Mouse (Mus musculus) ES-E14 (cell line): ENCODE results near the gene Fkbpl. TPM values are rescaled to one million over a fixed set of nuclear protein-coding genes. Genes with fewer than 3 reads are reported as not detected.

Source experiments
- DNase-seq: peaks from one replicate; pipeline ENCODE4 v3.0.0-alpha.2; 2013; ENCODE audit warnings: low read depth, low spot score
- H3K27ac ChIP-seq: 2 replicates; pipeline ENCODE4 v1.5.1; 2012; ENCODE audit warnings: low read depth, mild to moderate bottlenecking, low read length, moderate library complexity, mixed read lengths; ENCODE audit not compliant: poor library complexity, insufficient read depth, severe bottlenecking
- H3K36me3 ChIP-seq: 2 replicates; pipeline ENCODE4 v1.6.1; 2012; ENCODE audit warnings: mild to moderate bottlenecking, low read length, moderate library complexity, mixed read lengths; ENCODE audit not compliant: control insufficient read depth, poor library complexity, insufficient read depth, severe bottlenecking
- H3K4me1 ChIP-seq, 2 experiments: fragments of 150-350 bp in 1 of 2; sonication (generic) in 1 of 2; 2 replicates each; pipeline ENCODE4 v1.6.1; 2012; ENCODE audit warnings: low read length in 2 of 2, mild to moderate bottlenecking in 1 of 2, mixed read lengths in 1 of 2; ENCODE audit not compliant: control insufficient read depth in 2 of 2, insufficient read depth in 2 of 2, poor library complexity in 1 of 2
- H3K4me3 ChIP-seq, 2 experiments: fragments of 150-350 bp in 1 of 2; sonication (generic) in 1 of 2; 2 replicates each; pipeline ENCODE4 v1.5.1; 2012; ENCODE audit warnings: low read length in 2 of 2, low read depth in 1 of 2, mild to moderate bottlenecking in 1 of 2, mixed read lengths in 1 of 2; ENCODE audit not compliant: insufficient read depth in 1 of 2, poor library complexity in 1 of 2, severe bottlenecking in 1 of 2
- H3K9ac ChIP-seq: 2 replicates; pipeline ENCODE4 v1.6.1; 2012; ENCODE audit warnings: low read depth, mild to moderate bottlenecking, low read length, mixed read lengths; ENCODE audit not compliant: poor library complexity, insufficient read depth, severe bottlenecking
- H3K9me3 ChIP-seq: fragments of 150-350 bp; sonication (generic); 2 replicates; pipeline ENCODE4 v1.6.1; 2012; ENCODE audit warnings: low read depth, mild to moderate bottlenecking, low read length; ENCODE audit not compliant: control insufficient read depth, insufficient read depth
- CHD2 ChIP-seq: IDR thresholded peaks from 2 replicates; pipeline ENCODE4 v1.6.1; 2014; ENCODE audit warnings: mild to moderate bottlenecking, low read depth, low read length, inconsistent platforms
- HCFC1 ChIP-seq: IDR thresholded peaks from 2 replicates; pipeline ENCODE4 v1.6.1; 2012; ENCODE audit warnings: low read length, inconsistent platforms, borderline replicate concordance; ENCODE audit not compliant: insufficient read depth
- MAFK ChIP-seq: IDR thresholded peaks from 2 replicates; pipeline ENCODE4 v1.6.1; 2014; ENCODE audit warnings: mild to moderate bottlenecking, low read depth, low read length, inconsistent platforms; ENCODE audit not compliant: insufficient read depth
- ZC3H11A ChIP-seq: IDR thresholded peaks from 2 replicates; pipeline ENCODE4 v1.6.1; 2012; ENCODE audit warnings: low read depth, mild to moderate bottlenecking, inconsistent platforms, low read length, borderline replicate concordance
- ZNF384 ChIP-seq: IDR thresholded peaks from 2 replicates; pipeline ENCODE4 v1.6.1; 2012; ENCODE audit warnings: low read depth, low read length, inconsistent platforms
- in situ Hi-C, 2 experiments: fragments of 600-800 bp; cut with MboI; formaldehyde crosslinking; loops; one replicate each; pipeline ENCODE4 v1.15.1; 2025; ENCODE audit warnings: low sequenced_read_pairs in 2 of 2, inconsistent platforms in 1 of 2; ENCODE audit not compliant: unreplicated experiment in 2 of 2
- total RNA-seq: library from RNA; depleted of rRNA; stranded (reverse); fragments of 300-350 nt; gene quantifications from 2 replicates; pipeline ENCODE4 v1.2.3, GENCODE M21; 2012

Gene Fkbpl
- total RNA-seq, 1 experiment, result 7.5 TPM

- Histone ChIP-seq H3K9ac (no peak overlapping the region), H3K27ac (no peak overlapping the region), H3K36me3 (peaks cover 6% of the 10 kb centered on the region; the same call in 1 of the 2 replicates), H3K4me1 (peaks cover 0 to 11% of the 10 kb centered on the region in 2 experiments; a peak in 2 of 4 replicates), H3K9me3 (no peaks in the 10 kb centered on the region), H3K4me3 (no peak overlapping the region)
- no peak for DNase-seq
- no peak for TF ChIP-seq MAFK
- TF ChIP-seq ZC3H11A, result no peak
- TF ChIP-seq CHD2, result no peak
- no peak for TF ChIP-seq HCFC1
- TF ChIP-seq ZNF384, result no peak
- in situ Hi-C loops, result no loop called here
These were observed 620 bp upstream of the Fkbpl start for GRCm38 (mm10) chr17:34643944-34644343.

- Histone ChIP-seq H3K9ac (peak overlapping the region; percentile 61; the same call in 1 of the 2 replicates), H3K4me3 (peak overlapping the region; percentile 69 to 80), H3K4me1 (peaks cover 0 to 11% of the 10 kb centered on the region in 2 experiments; a peak in 2 of 4 replicates), H3K9me3 (no peaks in the 10 kb centered on the region), H3K36me3 (peaks cover 14% of the 10 kb centered on the region), H3K27ac (no peak overlapping the region)
- in situ Hi-C loops, result no loop called here
- DNase-seq, result no peak
- no peak for TF ChIP-seq ZNF384
- no peak for TF ChIP-seq CHD2
- TF ChIP-seq ZC3H11A, result no peak
- no peak for TF ChIP-seq MAFK
- no peak for TF ChIP-seq HCFC1
These were observed 779 bp downstream of the Fkbpl start for GRCm38 (mm10) chr17:34645256-34645829.

GRCm38 (mm10) chr17:34645831-34646511 lies 1.4 kb downstream of the Fkbpl start:
- TF ChIP-seq MAFK (no peak), ZC3H11A (no peak), ZNF384 (no peak), HCFC1 (no peak), CHD2 (no peak)
- Histone ChIP-seq H3K9ac (peak overlapping the region; percentile 21; the same call in 1 of the 2 replicates), H3K9me3 (no peaks in the 10 kb centered on the region), H3K27ac (no peak overlapping the region), H3K4me3 (peak overlapping the region; percentile 51 to 53; a peak in 3 of 4 replicates), H3K4me1 (peaks cover 0 to 11% of the 10 kb centered on the region in 2 experiments; a peak in 2 of 4 replicates), H3K36me3 (peaks cover 19% of the 10 kb centered on the region)
- in situ Hi-C loops, result no loop called here
- no peak for DNase-seq

- Histone ChIP-seq H3K4me1 (peaks cover 0 to 11% of the 10 kb centered on the region in 2 experiments; a peak in 2 of 4 replicates), H3K36me3 (peaks cover 28% of the 10 kb centered on the region), H3K4me3 (peak within 1 kb of the TSS; percentile 95), H3K27ac (peak within 1 kb of the TSS; percentile 49; the same call in 1 of the 2 replicates), H3K9ac (peak within 1 kb of the TSS; percentile 92), H3K9me3 (no peaks in the 10 kb centered on the region)
- in situ Hi-C loops, result no loop called here
- DNase-seq, result peak; percentile 91
- TF ChIP-seq ZC3H11A (no peak), ZNF384 (no peak), CHD2 (peak; percentile 76), HCFC1 (peak; percentile 94), MAFK (peak; percentile 30; the same call in 1 of the 2 replicates)
These were observed 2.6 kb downstream of the Fkbpl start, which contains the start of gene Atf6b for GRCm38 (mm10) chr17:34646906-34647787. TSS of gene Atf6b (plus strand) at chr17:34647146.
